ENCODE assay signal across 9 mouse cellular contexts in genomic region chr14:54108311-54109074, GRCm38 (mm10).
DNase-seq lines count a peak whose midpoint lies in the region; ATAC-seq and TF ChIP-seq lines count a peak whose summit lies in the region.
"Had no signal": no experiment of that assay in that cellular context is flagged by ENCODE, and none has a peak within 500 bp of the region (broad histone marks: within the 10 kb centered on the region; RNA-seq: fewer than 3 reads in every experiment).

No protein-coding gene starts in this region.

- no peaks in the 10 kb centered on the region for H3K27me3 ChIP-seq in embryonic facial prominence, embryonic 13.5 days
- no peaks in the 10 kb centered on the region for H3K27me3 ChIP-seq in embryonic facial prominence, embryonic 10.5 days (replicated peaks; ENCODE audit: low read depth, poor library complexity, severe bottlenecking)
- H3K27me3 ChIP-seq in heart, embryonic 16.5 days (ENCODE audit: control insufficient read depth, insufficient read depth, low read length), result no peaks in the 10 kb centered on the region

- no peaks in the 10 kb centered on the region for H3K9me3 ChIP-seq in embryonic facial prominence, embryonic 13.5 days
- no peaks in the 10 kb centered on the region for H3K9me3 ChIP-seq in embryonic facial prominence, embryonic 10.5 days
- no peaks in the 10 kb centered on the region for H3K9me3 ChIP-seq in heart, embryonic 16.5 days (replicated peaks; ENCODE audit: control insufficient read depth, low read length)
- H3K9me3 ChIP-seq: megakaryocyte, embryonic 14.5 days had no signal

- peak; percentile 48; the same call in 1 of the 2 replicates for ATAC-seq in embryonic facial prominence, embryonic 13.5 days (ENCODE audit: insufficient number of reproducible peaks, insufficient read depth, low FRiP score, low TSS enrichment, low read depth)
- ATAC-seq in heart, embryonic 16.5 days (replicated peaks; ENCODE audit: extremely low read depth, insufficient read depth, low FRiP score), result peak; percentile 86

- no peaks in the 10 kb centered on the region for H3K36me3 ChIP-seq in embryonic facial prominence, embryonic 13.5 days
- H3K36me3 ChIP-seq in embryonic facial prominence, embryonic 10.5 days (replicated peaks), result no peaks in the 10 kb centered on the region
- H3K36me3 ChIP-seq in heart, embryonic 16.5 days (ENCODE audit: control insufficient read depth, insufficient read depth), result no peaks in the 10 kb centered on the region

- H3K4me1 ChIP-seq in embryonic facial prominence, embryonic 13.5 days, result peaks cover 24% of the 10 kb centered on the region
- peaks cover 10% of the 10 kb centered on the region; the same call in 1 of the 2 replicates for H3K4me1 ChIP-seq in embryonic facial prominence, embryonic 10.5 days
- peaks cover 17% of the 10 kb centered on the region for H3K4me1 ChIP-seq in heart, embryonic 16.5 days (ENCODE audit: control insufficient read depth, insufficient read depth, low read length)
- H3K4me1 ChIP-seq in olfactory bulb, adult 2 months (ENCODE audit: control insufficient read depth, insufficient read depth, low read length), result peaks cover 3% of the 10 kb centered on the region

- H3K27ac ChIP-seq in embryonic facial prominence, embryonic 13.5 days, result no peak overlapping the region
- no peak overlapping the region for H3K27ac ChIP-seq in embryonic facial prominence, embryonic 10.5 days (replicated peaks)
- H3K27ac ChIP-seq in heart, embryonic 16.5 days (ENCODE audit: low read length), result peak overlapping the region; percentile 12; the same call in 1 of the 2 replicates
- H3K27ac ChIP-seq in olfactory bulb, adult 2 months (ENCODE audit: insufficient read depth, low read depth, low read length), result peak overlapping the region; percentile 51; the same call in 1 of the 2 replicates

- no peak overlapping the region for H3K9ac ChIP-seq in embryonic facial prominence, embryonic 13.5 days
- no peak overlapping the region for H3K9ac ChIP-seq in heart, embryonic 16.5 days (ENCODE audit: low read length)

- TF ChIP-seq POLR2A in olfactory bulb, adult 2 months (IDR thresholded peaks at IDR 0.05; ENCODE audit: insufficient read depth, low read depth, low read length), result no peak

- WGBS in embryonic facial prominence, embryonic 13.5 days, result 36% methylated on average over 9 of the region's 9 CpGs
- WGBS in embryonic facial prominence, embryonic 10.5 days, result 53% methylated on average over 9 of the region's 9 CpGs
- WGBS in heart, embryonic 16.5 days, result 9% methylated on average over 9 of the region's 9 CpGs
- 29% methylated on average over 9 of the region's 9 CpGs for WGBS in olfactory bulb, adult 2 months

- H3K4me2 ChIP-seq in embryonic facial prominence, embryonic 13.5 days, result no peak overlapping the region
- H3K4me2 ChIP-seq in heart, embryonic 16.5 days (ENCODE audit: low read depth, low read length), result peak overlapping the region; percentile 55

- no peak for DNase-seq in embryonic facial prominence, embryonic 10.5 days (ENCODE audit: low spot score)
- peak; percentile 30 for DNase-seq in urinary bladder, postnatal 25 days (ENCODE audit: low spot score)
- DNase-seq in urinary bladder, postnatal 10 days (ENCODE audit: low spot score), result no peak
- peak; percentile 81 to 87 for DNase-seq in kidney, postnatal 36 days
- DNase-seq in thymus, adult 18-20 months, result no peak

- no peak for TF ChIP-seq CTCF in olfactory bulb, adult 2 months (IDR thresholded peaks at IDR 0.05; ENCODE audit: insufficient read depth, low read depth, low read length)

- no peak overlapping the region for H3K4me3 ChIP-seq in embryonic facial prominence, embryonic 13.5 days
- no peak overlapping the region for H3K4me3 ChIP-seq in embryonic facial prominence, embryonic 10.5 days
- no peak overlapping the region for H3K4me3 ChIP-seq in heart, embryonic 16.5 days (ENCODE audit: low read length)
- H3K4me3 ChIP-seq in olfactory bulb, adult 2 months (ENCODE audit: insufficient read depth, low read depth, low read length), result no peak overlapping the region
- H3K4me3 ChIP-seq: megakaryocyte, embryonic 14.5 days had no signal

Comparison
In these comparisons a context has a peak if more than half of its experiments do, and no peak if none do; other contexts are left out.
1. DNase-seq: peak in urinary bladder, postnatal 25 days (single experiment) and kidney, postnatal 36 days (2 of 2); none in embryonic facial prominence, embryonic 10.5 days (single experiment), urinary bladder, postnatal 10 days (single experiment) and thymus, adult 18-20 months (0 of 2).
2. H3K27ac ChIP-seq: peak in heart, embryonic 16.5 days (single experiment) and olfactory bulb, adult 2 months (single experiment); none in embryonic facial prominence, embryonic 13.5 days (single experiment) and embryonic facial prominence, embryonic 10.5 days (single experiment).